Comparison of ENCODE assay signal across 10 mouse cellular contexts in the genomic region with DNA sequence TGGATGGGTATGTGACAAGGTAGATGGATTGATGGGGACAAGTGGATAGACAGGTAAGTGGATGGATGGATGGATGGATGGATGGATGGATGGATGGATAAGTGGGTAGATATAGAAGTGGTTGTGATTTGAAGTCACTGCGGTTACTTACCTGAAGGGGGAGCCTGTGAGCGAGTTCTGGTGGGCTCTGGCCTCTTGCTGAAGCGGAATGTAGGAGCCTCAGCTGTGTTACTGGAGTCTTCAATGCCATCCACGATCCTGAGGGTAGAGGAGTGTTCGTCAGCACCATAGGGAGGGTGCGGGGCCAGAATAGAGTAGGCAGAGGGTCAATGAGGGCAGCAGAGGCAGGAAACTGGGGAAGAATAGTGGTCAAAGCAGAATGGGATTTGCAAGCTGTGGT. TPM values are rescaled to one million over a fixed set of nuclear protein-coding genes. Genes with fewer than 3 reads are reported as not detected.
A peak's percentile ranks its signal among the peaks of the same experiment; 100 is the strongest.
DNase-seq lines count a peak whose midpoint lies in the region; ATAC-seq and TF ChIP-seq lines count a peak whose summit lies in the region.
"Had no signal": no experiment of that assay in that cellular context is flagged by ENCODE, and none has a peak within 500 bp of the region (broad histone marks: within the 10 kb centered on the region; RNA-seq: fewer than 3 reads in every experiment).

No protein-coding gene starts in this region.

- TF ChIP-seq POLR2A in liver, adult 2 months (IDR thresholded peaks at IDR 0.05; ENCODE audit: extremely low read depth, insufficient read depth, low read length): no peak

- WGBS in liver, adult 2 months: 30% methylated on average over 6 of the region's 6 CpGs
- WGBS in liver, embryonic 11.5 days: 15% methylated on average over 6 of the region's 6 CpGs
- 10% methylated on average over 6 of the region's 6 CpGs for WGBS in hindbrain, postnatal 0 days

- 0 out of 2 replicates have a peak, but pooled peaks cover 3% of the 10 kb centered on the region for H3K4me1 ChIP-seq in liver, adult 2 months (ENCODE audit: control insufficient read depth, insufficient read depth, low read length)
- H3K4me1 ChIP-seq in liver, embryonic 11.5 days (replicated peaks; ENCODE audit: control insufficient read depth, insufficient read depth, low read length): peaks cover 6% of the 10 kb centered on the region; the same call in 1 of the 2 replicates
- H3K4me1 ChIP-seq in hindbrain, postnatal 0 days (ENCODE audit: insufficient read depth, low read length): no peaks in the 10 kb centered on the region

- TF ChIP-seq CTCF in liver, adult 2 months (IDR thresholded peaks at IDR 0.05; ENCODE audit: low read depth, low read length): peak; percentile 71
- TF ChIP-seq CTCF in hindbrain, postnatal 0 days (IDR thresholded peaks at IDR 0.05; ENCODE audit: low read depth): peak; percentile 84

- H3K4me3 ChIP-seq in liver, adult 2 months (ENCODE audit: insufficient read depth, low read depth, low read length): no peak overlapping the region
- H3K4me3 ChIP-seq in liver, embryonic 11.5 days (ENCODE audit: low read depth, low read length): no peak overlapping the region
- H3K4me3 ChIP-seq in hindbrain, postnatal 0 days (ENCODE audit: low read length): no peak overlapping the region

- peak; percentile 58 for DNase-seq in cerebellum, adult 11 months
- peak; percentile 21 for DNase-seq in liver, adult 2 months (ENCODE audit: extremely low read depth, low read depth, low spot score)
- DNase-seq in liver, embryonic 11.5 days (ENCODE audit: low spot score): no peak
- peak; percentile 62 to 67 for DNase-seq in cerebellum, postnatal 36 days
- DNase-seq in hindbrain, postnatal 0 days (ENCODE audit: low spot score): peak; percentile 79

- H3K27ac ChIP-seq in liver, adult 2 months (replicated peaks; ENCODE audit: insufficient read depth, low read depth, low read length): no peak overlapping the region
- H3K27ac ChIP-seq in liver, embryonic 11.5 days (ENCODE audit: low read depth, low read length): no peak overlapping the region
- H3K27ac ChIP-seq in hindbrain, postnatal 0 days: no peak overlapping the region

- ATAC-seq in cerebellum, adult (ENCODE audit: insufficient number of reproducible peaks, low FRiP score, low TSS enrichment): no peak
- no peak for ATAC-seq in liver, embryonic 11.5 days (replicated peaks; ENCODE audit: low FRiP score)
- peak; percentile 52; the same call in 1 of the 2 replicates for ATAC-seq in hindbrain, postnatal 0 days
- ATAC-seq in monocyte, adult 5-6 weeks (replicated peaks; ENCODE audit: insufficient number of reproducible peaks, low FRiP score, low TSS enrichment, poor library complexity, severe bottlenecking): peak; percentile 59
- ATAC-seq in activated CD4-positive, CD25-positive, alpha-beta regulatory T cell, adult 4 months: no peak

- no peak overlapping the region for H3K4me2 ChIP-seq in liver, embryonic 11.5 days
- H3K4me2 ChIP-seq in hindbrain, postnatal 0 days (ENCODE audit: low read depth, low read length): no peak overlapping the region

- H3K27me3 ChIP-seq in liver, adult 2 months (ENCODE audit: control insufficient read depth, insufficient read depth, low read length): no peaks in the 10 kb centered on the region
- peaks cover 31% of the 10 kb centered on the region for H3K27me3 ChIP-seq in liver, embryonic 11.5 days (replicated peaks; ENCODE audit: control insufficient read depth, insufficient read depth, low read length)
- H3K27me3 ChIP-seq in hindbrain, postnatal 0 days (ENCODE audit: insufficient read depth, low read length): no peaks in the 10 kb centered on the region

- no peaks in the 10 kb centered on the region for H3K9me3 ChIP-seq in liver, embryonic 11.5 days (ENCODE audit: control insufficient read depth, low read length)
- no peaks in the 10 kb centered on the region for H3K9me3 ChIP-seq in hindbrain, postnatal 0 days (ENCODE audit: low read length)

- no peaks in the 10 kb centered on the region for H3K79me2 ChIP-seq in liver, adult 2 months (ENCODE audit: control insufficient read depth, insufficient read depth, low read length)

- H3K9ac ChIP-seq in liver, adult 2 months (ENCODE audit: low read depth, low read length): no peak overlapping the region
- no peak overlapping the region for H3K9ac ChIP-seq in liver, embryonic 11.5 days (ENCODE audit: low read depth, low read length)
- no peak overlapping the region for H3K9ac ChIP-seq in hindbrain, postnatal 0 days (replicated peaks; ENCODE audit: low read length)

- H3K36me3 ChIP-seq in liver, adult 2 months (ENCODE audit: control insufficient read depth, insufficient read depth, low read length): no peaks in the 10 kb centered on the region
- H3K36me3 ChIP-seq in liver, embryonic 11.5 days (ENCODE audit: control insufficient read depth, insufficient read depth, low read length): no peaks in the 10 kb centered on the region
- H3K36me3 ChIP-seq in hindbrain, postnatal 0 days (ENCODE audit: insufficient read depth, low read length): peaks cover 3% of the 10 kb centered on the region; the same call in 1 of the 2 replicates

RNA-seq across cellular contexts. Expression of a gene that starts 7.1 kb away (rescaled TPM):
- 70.8 and 71.3 TPM in 2 replicates for total RNA-seq in liver, adult 2 months (2014; rRNA removed)
- 140 and 149 TPM in 2 replicates for polyA plus RNA-seq in liver, adult 2 months (2012; rRNA removed)
- 51.2 TPM in 2 replicates for polyA plus RNA-seq in liver, embryonic 11.5 days (2014; fragmentation: Nextera tagmentation; extraction: Ambion mirVana)
- 246 and 248 TPM in 2 replicates for total RNA-seq in hindbrain, postnatal 0 days (2014; rRNA removed)
- polyA plus RNA-seq in hindbrain, postnatal 0 days (2015; fragmentation: Nextera tagmentation; extraction: Ambion mirVana): 34.1 and 34.4 TPM in 2 replicates
- total RNA-seq in monocyte, adult 5-6 weeks (2017): 163 to 176 TPM (median 171 TPM) in 3 replicates
- polyA plus RNA-seq in activated CD4-positive, CD25-positive, alpha-beta regulatory T cell, adult 4 months (2017; shearing (Covaris generic)): 10 to 100 TPM; 29.0 to 44.1 TPM

RNA-seq across cellular contexts. Expression of a gene that starts 14.7 kb away (rescaled TPM):
- total RNA-seq in liver, adult 2 months (2014; rRNA removed): not detected in 2 replicates
- not detected in 2 replicates for polyA plus RNA-seq in liver, adult 2 months (2012; rRNA removed)
- polyA plus RNA-seq in liver, embryonic 11.5 days (2014; fragmentation: Nextera tagmentation; extraction: Ambion mirVana): not detected in 2 replicates
- 10.0 and 12.9 TPM in 2 replicates for total RNA-seq in hindbrain, postnatal 0 days (2014; rRNA removed)
- polyA plus RNA-seq in hindbrain, postnatal 0 days (2015; fragmentation: Nextera tagmentation; extraction: Ambion mirVana): 3.6 and 4.2 TPM in 2 replicates
- not detected in 3 replicates for total RNA-seq in monocyte, adult 5-6 weeks (2017)
- under 1 TPM; 0.11 to 0.34 TPM for polyA plus RNA-seq in activated CD4-positive, CD25-positive, alpha-beta regulatory T cell, adult 4 months (2017; shearing (Covaris generic))
- polyA plus RNA-seq: C2C12; heart, embryonic 14.5 days had no signal

RNA-seq across cellular contexts. Expression of a gene that starts 17.6 kb away (rescaled TPM):
- not detected in 2 replicates for total RNA-seq in liver, adult 2 months (2014; rRNA removed)
- polyA plus RNA-seq in liver, adult 2 months (2012; rRNA removed): not detected in 2 replicates
- polyA plus RNA-seq in liver, embryonic 11.5 days (2014; fragmentation: Nextera tagmentation; extraction: Ambion mirVana): not detected in 2 replicates
- 6.9 TPM in 1 of 2 replicates, not detected in the other for total RNA-seq in hindbrain, postnatal 0 days (2014; rRNA removed)
- polyA plus RNA-seq in hindbrain, postnatal 0 days (2015; fragmentation: Nextera tagmentation; extraction: Ambion mirVana): 0.88 and 1.2 TPM in 2 replicates
- not detected in 3 replicates for total RNA-seq in monocyte, adult 5-6 weeks (2017)
- not detected for polyA plus RNA-seq in activated CD4-positive, CD25-positive, alpha-beta regulatory T cell, adult 4 months (2017; shearing (Covaris generic))
- polyA plus RNA-seq: C2C12; heart, embryonic 14.5 days had no signal

RNA-seq across cellular contexts. Expression of a gene that starts 25.7 kb away (rescaled TPM):
- total RNA-seq in liver, adult 2 months (2014; rRNA removed): 7.1 and 8.5 TPM in 2 replicates
- polyA plus RNA-seq in liver, adult 2 months (2012; rRNA removed): 17.0 and 17.5 TPM in 2 replicates
- 3.1 and 3.8 TPM in 2 replicates for polyA plus RNA-seq in liver, embryonic 11.5 days (2014; fragmentation: Nextera tagmentation; extraction: Ambion mirVana)
- 15.9 and 20.9 TPM in 2 replicates for total RNA-seq in hindbrain, postnatal 0 days (2014; rRNA removed)
- polyA plus RNA-seq in hindbrain, postnatal 0 days (2015; fragmentation: Nextera tagmentation; extraction: Ambion mirVana): 7.5 and 8.3 TPM in 2 replicates
- 4.7 to 7.0 TPM (median 6.8 TPM) in 3 replicates for total RNA-seq in monocyte, adult 5-6 weeks (2017)
- polyA plus RNA-seq in activated CD4-positive, CD25-positive, alpha-beta regulatory T cell, adult 4 months (2017; shearing (Covaris generic)): 1 to 10 TPM; 3.2 to 5.3 TPM

RNA-seq across cellular contexts. Expression of a gene that starts 31.4 kb away (rescaled TPM):
- total RNA-seq in liver, adult 2 months (2014; rRNA removed): not detected in 2 replicates
- polyA plus RNA-seq in liver, adult 2 months (2012; rRNA removed): not detected in 2 replicates
- 0.27 and 0.30 TPM in 2 replicates for polyA plus RNA-seq in liver, embryonic 11.5 days (2014; fragmentation: Nextera tagmentation; extraction: Ambion mirVana)
- total RNA-seq in hindbrain, postnatal 0 days (2014; rRNA removed): not detected in 2 replicates
- 0.24 and 0.28 TPM in 2 replicates for polyA plus RNA-seq in hindbrain, postnatal 0 days (2015; fragmentation: Nextera tagmentation; extraction: Ambion mirVana)
- not detected in 3 replicates for total RNA-seq in monocyte, adult 5-6 weeks (2017)
- under 1 TPM; 0.70 to 0.78 TPM for polyA plus RNA-seq in activated CD4-positive, CD25-positive, alpha-beta regulatory T cell, adult 4 months (2017; shearing (Covaris generic))
- polyA plus RNA-seq: heart, embryonic 14.5 days had no signal

Comparison
In these comparisons a context has a peak if more than half of its experiments do, and no peak if none do; other contexts are left out.
1. ATAC-seq: peak in hindbrain, postnatal 0 days (single experiment) and monocyte, adult 5-6 weeks (single experiment); none in cerebellum, adult (single experiment), liver, embryonic 11.5 days (single experiment) and activated CD4-positive, CD25-positive, alpha-beta regulatory T cell, adult 4 months (single experiment).